Mouse (Mus musculus) heart, embryonic 10.5 days (tissue): Measurements from ENCODE around the gene Tada3. TPM values are rescaled to one million over a fixed set of nuclear protein-coding genes. Genes with fewer than 3 reads are reported as not detected.

Source experiments
- DNase-seq: peaks from one replicate; pipeline ENCODE4 v3.0.0-alpha.2; 2017; ENCODE audit warnings: low spot score
- H3K27ac ChIP-seq: fragments of 300-500 bp; sonication (generic); 2 replicates; pipeline ENCODE4 v1.5.1; 2016; ENCODE audit warnings: mild to moderate bottlenecking
- H3K27me3 ChIP-seq: fragments of 300-500 bp; sonication (generic); 2 replicates; pipeline ENCODE4 v1.6.1; 2016; ENCODE audit warnings: mild to moderate bottlenecking; ENCODE audit not compliant: poor library complexity, insufficient read depth, severe bottlenecking
- H3K36me3 ChIP-seq: fragments of 300-500 bp; sonication (generic); 2 replicates; pipeline ENCODE4 v1.6.1; 2016; ENCODE audit warnings: mild to moderate bottlenecking, moderate library complexity
- H3K4me1 ChIP-seq: fragments of 300-500 bp; sonication (generic); 2 replicates; pipeline ENCODE4 v1.6.1; 2016; ENCODE audit warnings: mild to moderate bottlenecking
- H3K4me3 ChIP-seq: fragments of 300-500 bp; sonication (generic); 2 replicates; pipeline ENCODE4 v1.5.1; 2016; ENCODE audit warnings: mild to moderate bottlenecking, moderate library complexity
- H3K9me3 ChIP-seq: fragments of 300-500 bp; sonication (generic); 2 replicates; pipeline ENCODE4 v1.6.1; 2016; ENCODE audit warnings: mild to moderate bottlenecking, moderate library complexity
- WGBS: fragments of 180-500 bp; shearing (Covaris S2); methylation state at CpG from one replicate; pipeline ENCODE4 v1.1.7; 2016; 5-methylcytosine and 5-hydroxymethylcytosine counted together
- microRNA-seq: library from miRNA; unstranded; fragments of <30 nt; microRNA quantifications from one replicate; pipeline ENCODE4, GENCODE M21; 2017
- polyA plus RNA-seq: library from polyadenylated mRNA; unstranded; fragments of >200 nt; fragmentation: Nextera tagmentation; extraction: Ambion mirVana; gene quantifications from 2 replicates; pipeline ENCODE4 v1.2.1, GENCODE M21; 2016

Gene Tada3
- polyA plus RNA-seq, 1 experiment from 2014 or later = 46.7 TPM

DNA sequence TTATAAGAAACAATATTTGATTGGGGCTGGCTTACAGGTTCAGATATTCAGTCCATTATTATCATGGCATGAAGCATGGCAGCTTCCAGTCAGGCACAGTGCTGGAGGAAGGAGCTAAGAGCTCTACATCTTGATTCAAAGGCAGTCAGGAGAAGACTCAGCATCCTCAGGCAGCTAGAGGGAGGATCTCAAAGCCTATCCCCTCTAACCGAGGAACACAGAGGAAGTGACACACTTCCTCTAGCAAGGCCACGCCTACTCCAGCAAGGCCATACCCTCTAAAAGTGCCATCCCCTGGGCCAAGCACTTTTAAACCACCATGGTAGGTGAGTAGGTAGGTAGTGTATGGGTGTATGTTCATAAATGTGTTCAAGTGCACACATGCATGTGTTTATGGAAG is 47.1 kb downstream of the Tada3 start:
- no peak for DNase-seq
- peaks cover 52% of the 10 kb centered on the region for H3K36me3 ChIP-seq
- WGBS = 45% methylated on average over 2 of the region's 2 CpGs

DNA sequence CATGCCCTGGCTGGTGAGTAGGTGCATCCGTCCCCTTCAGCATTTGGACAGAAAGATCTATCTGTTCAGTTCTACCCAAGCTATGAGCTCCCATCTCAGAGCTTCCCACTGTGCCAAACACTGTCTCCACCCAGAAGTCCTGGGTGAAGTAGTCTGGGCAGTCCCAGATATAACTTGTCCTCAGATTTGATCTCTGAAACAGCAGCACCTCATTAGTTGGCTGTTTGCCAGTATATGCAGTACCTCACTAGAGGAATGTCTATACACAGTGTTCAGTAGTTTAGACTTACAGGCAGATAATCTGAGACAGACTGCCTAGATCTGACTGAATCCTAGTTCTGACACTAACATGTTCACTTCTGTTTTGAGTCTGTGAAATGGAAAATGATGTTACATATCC is 48.3 kb downstream of the Tada3 start:
- WGBS = 79% methylated on average over 1 of the region's 1 CpGs
- Histone ChIP-seq H3K4me1 (peaks cover 12% of the 10 kb centered on the region; the same call in 1 of the 2 replicates), H3K36me3 (peaks cover 48% of the 10 kb centered on the region), H3K27me3 (no peaks in the 10 kb centered on the region), H3K4me3 (no peak overlapping the region), H3K27ac (no peak overlapping the region), H3K9me3 (no peaks in the 10 kb centered on the region)
- no peak for DNase-seq

More for the DNA sequence above, 47.1 kb downstream of the Tada3 start:
- H3K4me1 ChIP-seq = peaks cover 10% of the 10 kb centered on the region; the same call in 1 of the 2 replicates
- H3K9me3 ChIP-seq = no peaks in the 10 kb centered on the region
- H3K27me3 ChIP-seq = no peaks in the 10 kb centered on the region
- no peak overlapping the region for H3K27ac ChIP-seq
- no peak overlapping the region for H3K4me3 ChIP-seq

DNA sequence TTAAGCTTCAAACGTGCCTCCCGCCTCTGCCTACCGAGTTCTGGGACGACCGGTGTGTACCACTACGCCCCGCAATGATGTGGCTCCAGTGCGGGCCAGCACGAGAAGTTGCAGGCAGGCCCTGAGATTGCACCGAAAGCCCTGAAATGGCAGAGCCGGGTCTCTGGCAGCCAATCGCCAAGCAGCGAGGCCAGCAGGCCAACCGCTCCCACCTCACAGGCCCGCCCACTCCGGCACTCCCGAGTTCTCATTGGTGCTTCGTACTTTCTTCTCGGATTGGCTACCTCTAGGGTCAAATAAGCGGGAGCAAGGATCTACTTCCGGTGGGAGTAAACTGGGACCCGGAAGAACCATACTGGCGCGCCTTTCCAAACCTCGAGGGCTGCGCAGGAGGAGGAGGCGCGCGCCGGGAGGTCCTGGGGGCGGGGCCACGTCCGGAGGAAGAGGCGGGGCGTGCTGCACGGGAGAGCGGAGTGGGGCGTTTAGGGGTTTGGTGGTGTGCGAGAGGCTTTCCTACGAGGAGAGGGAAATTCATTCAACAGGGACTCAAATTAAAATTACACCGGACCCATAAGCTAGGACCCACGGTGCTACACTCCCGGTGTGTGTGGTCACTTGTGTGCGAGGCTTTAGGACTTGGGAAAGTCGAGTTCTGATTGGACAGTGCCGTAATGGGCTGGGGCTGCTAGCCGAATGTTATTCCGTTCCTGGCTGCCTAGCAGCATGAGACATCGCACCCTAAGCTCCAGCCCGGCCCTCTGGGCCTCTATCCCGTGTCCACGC is 51.0 kb downstream of the Tada3 start, which contains the start of gene Ogg1:
Ogg1 (plus strand) TSS at position 440 of the 783 bp plus-strand sequence.
- Histone ChIP-seq H3K4me1 (peaks cover 12% of the 10 kb centered on the region; the same call in 1 of the 2 replicates), H3K27me3 (no peaks in the 10 kb centered on the region), H3K9me3 (no peaks in the 10 kb centered on the region), H3K27ac (peak within 1 kb of the TSS; percentile 91), H3K36me3 (peaks cover 49% of the 10 kb centered on the region), H3K4me3 (peak within 1 kb of the TSS; percentile 69)
- 0% methylated on average over 52 of the region's 52 CpGs for WGBS
- peak; percentile 100 for DNase-seq

Small RNAs within 50 kb of the gene (microRNA-seq; reads per million reads assigned to microRNA genes)
- not detected for gene Gm24387

Other genes with a start within 250 kb of the Tada3 start
- gene Lhfpl4, start 182.5 kb downstream of the Tada3 start, polyA plus RNA-seq = 0.49 and 1.0 TPM in 2 replicates
- gene Mtmr14, start 140.0 kb downstream of the Tada3 start, polyA plus RNA-seq = 29.7 and 36.6 TPM in 2 replicates
- 0.05 TPM in 1 of 2 replicates, not detected in the other for gene Cpne9, start 95.6 kb downstream of the Tada3 start, polyA plus RNA-seq
- 15.0 and 17.7 TPM in 2 replicates for gene Brpf1, start 70.7 kb downstream of the Tada3 start, polyA plus RNA-seq
- gene Ogg1, start 50.9 kb downstream of the Tada3 start, polyA plus RNA-seq = 13.6 and 15.9 TPM in 2 replicates
- 82.7 and 89.2 TPM in 2 replicates for gene Camk1, start 33.9 kb downstream of the Tada3 start, polyA plus RNA-seq
- gene Arpc4, start 232 bp upstream of the Tada3 start, polyA plus RNA-seq = 330 and 356 TPM in 2 replicates
- 2.0 and 2.5 TPM in 2 replicates for gene Ttll3, start 11.4 kb upstream of the Tada3 start, polyA plus RNA-seq
- gene Rpusd3, start 41.5 kb upstream of the Tada3 start, polyA plus RNA-seq = 23.4 and 26.1 TPM in 2 replicates
- gene Cidec, start 57.9 kb upstream of the Tada3 start, polyA plus RNA-seq = 0.10 TPM in 1 of 2 replicates, not detected in the other
- 79.5 and 89.1 TPM in 2 replicates for gene Jagn1, start 64.7 kb upstream of the Tada3 start, polyA plus RNA-seq
- gene Il17re, start 80.6 kb upstream of the Tada3 start, polyA plus RNA-seq = 1.9 and 3.6 TPM in 2 replicates
- gene Il17rc, start 93.5 kb upstream of the Tada3 start, polyA plus RNA-seq = 4.3 and 4.5 TPM in 2 replicates
- gene Creld1, start 105.4 kb upstream of the Tada3 start, polyA plus RNA-seq = 42.1 and 57.8 TPM in 2 replicates
- 0.32 and 0.41 TPM in 2 replicates for gene Prrt3, start 124.0 kb upstream of the Tada3 start, polyA plus RNA-seq
- 88.0 and 90.2 TPM in 2 replicates for gene Emc3, start 153.8 kb upstream of the Tada3 start, polyA plus RNA-seq
- 12.6 and 13.9 TPM in 2 replicates for gene Fancd2, start 153.8 kb upstream of the Tada3 start, polyA plus RNA-seq
- gene Fancd2os, start 222.8 kb upstream of the Tada3 start, polyA plus RNA-seq = 0.16 and 0.38 TPM in 2 replicates
- 170 and 197 TPM in 2 replicates for gene Brk1, start 226.9 kb upstream of the Tada3 start, polyA plus RNA-seq
- 32.3 and 34.2 TPM in 2 replicates for gene Vhl, start 246.1 kb upstream of the Tada3 start, polyA plus RNA-seq